Mouse (Mus musculus) hindlimb bud, embryonic 11.5 days (tissue): Measurements from ENCODE around the gene Dnah14.

Source experiments
- DNase-seq: peaks from one replicate; pipeline ENCODE4 v3.0.0-alpha.2; 2012; ENCODE audit warnings: low read depth, low spot score; ENCODE audit errors: extremely low spot score

The Dnah14 gene

GRCm38 (mm10) chr1:181576322-181576721 is at the start of gene Dnah14:
TSS of gene Dnah14 (plus strand) at chr1:181576559.
- no peak for DNase-seq

- no peak for DNase-seq
Measured at GRCm38 (mm10) chr1:181529368-181529767, 47.0 kb upstream of the Dnah14 start.

GRCm38 (mm10) chr1:181535165-181535873 is 41.0 kb upstream of the Dnah14 start:
- no peak for DNase-seq

GRCm38 (mm10) chr1:181537627-181538525 is 38.5 kb upstream of the Dnah14 start:
- no peak for DNase-seq

- no peak for DNase-seq
Measured at GRCm38 (mm10) chr1:181539846-181540769, 36.3 kb upstream of the Dnah14 start.

GRCm38 (mm10) chr1:181543711-181544383 is 32.5 kb upstream of the Dnah14 start:
- DNase-seq, result no peak

GRCm38 (mm10) chr1:181545044-181545772 is 31.2 kb upstream of the Dnah14 start:
- no peak for DNase-seq

GRCm38 (mm10) chr1:181549987-181550386 is 26.4 kb upstream of the Dnah14 start:
- no peak for DNase-seq

GRCm38 (mm10) chr1:181550826-181551225 is 25.5 kb upstream of the Dnah14 start:
- DNase-seq, result no peak

- DNase-seq, result no peak
Measured at GRCm38 (mm10) chr1:181552533-181553410, 23.6 kb upstream of the Dnah14 start.

- no peak for DNase-seq
Measured at GRCm38 (mm10) chr1:181555475-181555874, 20.9 kb upstream of the Dnah14 start.

GRCm38 (mm10) chr1:181559655-181560054 is 16.7 kb upstream of the Dnah14 start:
- DNase-seq, result no peak

- DNase-seq, result no peak
Measured at GRCm38 (mm10) chr1:181560325-181560724, 16.0 kb upstream of the Dnah14 start.

GRCm38 (mm10) chr1:181560896-181561767 is 15.2 kb upstream of the Dnah14 start:
- DNase-seq, result no peak

GRCm38 (mm10) chr1:181561768-181562444 is 14.5 kb upstream of the Dnah14 start:
- no peak for DNase-seq

GRCm38 (mm10) chr1:181569447-181569846 is 6.9 kb upstream of the Dnah14 start:
- no peak for DNase-seq

- DNase-seq, result no peak
Measured at GRCm38 (mm10) chr1:181583152-181583551, 6.8 kb downstream of the Dnah14 start.
